Mouse (Mus musculus) gastrocnemius, adult 2 months (tissue): ENCODE measurements at regions not wholly inside any gene's neighbourhood (a gene's known extent, or its start where the extent isn't known, plus 50 kb on each side); places are given as distances from the start of the nearest gene placed in this dataset.

Experiments used
- DNase-seq: peaks from one replicate; pipeline ENCODE4 v3.0.0; 2022
- H3K27ac ChIP-seq: fragments of 200-600 bp; 2 replicates; pipeline ENCODE4 v1.8.1; 2022; ENCODE audit warnings: mild to moderate bottlenecking
- H3K4me3 ChIP-seq: fragments of 200-600 bp; 2 replicates; pipeline ENCODE4 v1.8.1; 2022; ENCODE audit warnings: mild to moderate bottlenecking, moderate library complexity
- CTCF ChIP-seq: fragments of 200-600 bp; IDR thresholded peaks from 2 replicates; pipeline ENCODE4 v1.8.1; 2022; ENCODE audit warnings: antibody characterized with exemption, mild to moderate bottlenecking, moderate library complexity
- intact Hi-C: fragments of 180-260 bp; cut with DNase I; formaldehyde crosslinking; loops from one replicate; pipeline ENCODE4 v1.15.1; 2025

- H3K4me3 ChIP-seq: no peak overlapping the region
- TF ChIP-seq CTCF: no peak
- no peak overlapping the region for H3K27ac ChIP-seq
- no peak for DNase-seq
- intact Hi-C loops: no loop called here
Observed at GRCm38 (mm10) chr10:72588561-72588960, 66.1 kb upstream of the Zwint start.

GRCm38 (mm10) chr10:72593049-72593448, 61.6 kb upstream of the Zwint start:
- Histone ChIP-seq H3K4me3 (no peak overlapping the region), H3K27ac (no peak overlapping the region)
- no peak for DNase-seq
- intact Hi-C loops: no loop called here
- TF ChIP-seq CTCF: no peak
